Mouse (Mus musculus): ENCODE results near the gene Hal. TPM values are rescaled to one million over a fixed set of nuclear protein-coding genes. Genes with fewer than 3 reads are reported as not detected.
A peak's percentile ranks its signal among the peaks of the same experiment; 100 is the strongest.
"Not testable (repeated sequence)": the region's sequence is repeated elsewhere in the genome, so short reads cannot be mapped to it uniquely, and the experiment has no call there.

The Hal gene
- polyA plus RNA-seq, 1 experiment: 0.18 TPM

DNA sequence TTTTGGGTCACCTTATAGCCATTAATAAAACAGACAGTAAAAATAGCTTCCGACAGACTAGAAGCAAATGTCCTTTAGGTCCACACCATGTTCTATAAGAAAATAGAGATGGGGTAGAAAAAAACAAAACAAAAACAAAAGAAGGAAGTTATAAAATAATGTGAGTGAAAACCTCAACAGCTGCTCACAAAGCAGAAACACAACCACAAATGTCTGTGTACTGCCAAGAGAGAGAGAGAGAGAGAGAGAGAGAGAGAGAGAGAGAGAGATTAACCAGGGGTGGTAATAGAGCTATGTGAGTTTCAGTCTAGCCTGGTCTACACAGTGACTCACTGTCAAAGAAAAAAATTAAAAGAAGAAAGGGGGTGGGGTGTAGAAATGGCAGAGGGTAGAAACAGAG, 53.0 kb downstream of the Hal start:
- DNase-seq (ENCODE audit: low read depth): no peak
- no peak for TF ChIP-seq CTCF (IDR thresholded peaks at IDR 0.05; ENCODE audit: borderline replicate concordance, extremely low read depth, insufficient read depth, insufficient read length)
- no peak for TF ChIP-seq POLR2A (IDR thresholded peaks at IDR 0.05; ENCODE audit: borderline replicate concordance, extremely low read depth, insufficient read depth, insufficient read length, poor library complexity, severe bottlenecking)

DNA sequence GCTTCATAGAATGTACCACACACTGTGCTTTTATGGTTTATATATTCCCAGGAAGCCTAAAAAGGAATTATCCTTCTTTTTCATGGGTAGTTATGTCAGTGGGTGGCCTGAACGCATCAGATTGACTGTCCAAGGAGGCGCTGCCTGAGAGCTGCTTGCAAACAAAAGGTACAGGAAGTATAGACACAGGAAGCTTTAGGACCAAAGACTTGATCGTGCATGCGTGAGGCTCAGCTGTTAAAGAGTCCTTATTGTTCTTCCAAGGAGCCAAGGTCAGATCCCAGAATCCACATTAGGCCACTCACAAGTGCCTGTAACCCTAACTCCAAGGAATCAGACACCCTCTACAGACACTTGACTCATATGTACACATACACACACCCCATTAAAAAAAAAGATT, 53.8 kb downstream of the Hal start:
- TF ChIP-seq CTCF (IDR thresholded peaks at IDR 0.05; ENCODE audit: borderline replicate concordance, extremely low read depth, insufficient read depth, insufficient read length) (no peak), POLR2A (IDR thresholded peaks at IDR 0.05; ENCODE audit: borderline replicate concordance, extremely low read depth, insufficient read depth, insufficient read length, poor library complexity, severe bottlenecking) (no peak)
- peak; percentile 11 for DNase-seq (ENCODE audit: low read depth)

DNA sequence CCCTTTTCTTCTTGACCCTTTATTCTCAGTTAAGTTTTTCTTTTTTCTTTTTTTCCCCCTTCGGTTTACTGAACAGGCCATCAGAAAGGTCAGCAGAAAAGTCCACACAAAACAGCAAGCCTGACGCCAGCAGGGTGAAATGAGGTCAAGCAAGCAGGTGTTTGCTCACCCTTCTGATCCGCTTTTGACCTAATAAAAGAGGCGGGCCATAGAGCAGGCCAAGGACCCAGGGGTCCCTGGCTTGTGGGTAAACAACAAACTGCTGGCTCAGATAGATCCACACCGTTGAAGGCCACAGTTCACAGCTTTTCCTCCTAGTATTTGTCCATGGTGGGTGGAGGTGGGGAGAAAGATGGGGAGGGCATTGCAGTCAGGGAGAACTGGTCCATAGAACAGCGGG, 54.6 kb downstream of the Hal start:
- no peak for TF ChIP-seq POLR2A (IDR thresholded peaks at IDR 0.05; ENCODE audit: borderline replicate concordance, extremely low read depth, insufficient read depth, insufficient read length, poor library complexity, severe bottlenecking)
- TF ChIP-seq CTCF (IDR thresholded peaks at IDR 0.05; ENCODE audit: borderline replicate concordance, extremely low read depth, insufficient read depth, insufficient read length): no peak
- DNase-seq (ENCODE audit: low read depth): no peak

DNA sequence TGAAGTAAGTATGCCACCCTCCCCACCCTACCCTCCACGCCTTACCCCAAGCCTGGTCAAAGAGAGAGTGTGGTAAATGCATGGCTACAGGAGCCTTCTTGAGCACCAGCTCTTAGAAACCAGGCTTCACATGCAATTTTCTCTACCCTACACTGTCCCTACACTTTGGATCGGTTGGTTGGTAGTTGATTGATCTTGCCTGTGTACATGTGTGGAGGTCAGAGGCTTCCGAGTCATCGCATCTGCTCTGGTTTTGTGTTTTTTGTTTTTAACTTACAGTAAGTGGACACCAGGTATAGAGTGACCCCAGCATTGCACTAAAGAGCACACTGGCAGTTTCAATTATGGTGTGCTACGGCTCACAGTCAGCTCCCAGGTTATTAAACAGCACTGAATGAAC, 55.6 kb downstream of the Hal start:
- TF ChIP-seq CTCF (IDR thresholded peaks at IDR 0.05; ENCODE audit: borderline replicate concordance, extremely low read depth, insufficient read depth, insufficient read length) (no peak), POLR2A (IDR thresholded peaks at IDR 0.05; ENCODE audit: borderline replicate concordance, extremely low read depth, insufficient read depth, insufficient read length, poor library complexity, severe bottlenecking) (no peak)
- no peak for DNase-seq (ENCODE audit: low read depth)

DNA sequence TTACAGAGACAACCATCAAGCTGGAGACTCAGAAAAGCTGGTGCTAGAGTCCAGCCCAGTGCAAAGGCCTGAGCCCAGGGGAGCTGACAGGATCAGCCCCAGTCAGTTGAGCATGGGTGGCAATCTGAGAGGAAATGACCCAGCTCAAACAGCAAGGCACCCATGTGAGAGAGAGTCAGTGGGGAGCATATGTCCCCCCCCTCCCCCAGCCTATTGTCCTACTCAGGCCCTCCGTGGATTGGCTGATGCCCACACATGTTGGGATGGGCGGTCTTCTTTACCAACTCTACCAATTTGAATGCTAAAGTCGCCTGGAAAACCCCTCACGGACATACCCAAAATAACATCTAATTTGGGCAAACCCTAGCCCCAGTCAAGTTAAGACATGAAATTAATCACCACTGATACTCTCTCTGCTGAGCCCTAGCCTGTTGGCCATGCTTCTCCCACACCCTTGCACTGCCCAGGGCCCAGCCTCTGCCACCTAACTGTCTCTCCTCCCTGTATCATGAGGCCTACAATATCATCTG, 59.2 kb downstream of the Hal start:
- TF ChIP-seq CTCF (IDR thresholded peaks at IDR 0.05; ENCODE audit: borderline replicate concordance, extremely low read depth, insufficient read depth, insufficient read length): no peak
- TF ChIP-seq POLR2A (IDR thresholded peaks at IDR 0.05; ENCODE audit: borderline replicate concordance, extremely low read depth, insufficient read depth, insufficient read length, poor library complexity, severe bottlenecking): no peak
- DNase-seq (ENCODE audit: low read depth): no peak

DNA sequence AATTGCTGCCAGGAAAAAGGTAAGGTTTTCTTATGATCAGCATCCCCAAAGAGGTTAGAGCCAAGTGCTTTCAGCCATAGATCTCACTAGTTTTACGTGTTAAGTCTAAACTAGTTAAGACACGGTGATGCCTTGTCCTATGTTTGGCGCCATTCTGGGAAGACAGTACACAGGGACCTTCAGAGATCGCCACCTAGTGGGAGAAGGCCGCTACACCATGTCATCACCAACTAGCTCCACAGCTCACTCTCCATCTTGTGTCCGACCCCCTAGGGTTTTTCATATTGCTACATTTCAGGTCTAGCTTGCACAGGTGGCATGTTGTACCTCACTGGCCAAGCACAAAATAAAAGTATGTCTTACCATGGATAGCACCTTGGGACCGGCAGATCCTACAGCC, 60.4 kb downstream of the Hal start:
- TF ChIP-seq POLR2A (IDR thresholded peaks at IDR 0.05; ENCODE audit: borderline replicate concordance, extremely low read depth, insufficient read depth, insufficient read length, poor library complexity, severe bottlenecking): no peak
- TF ChIP-seq CTCF (IDR thresholded peaks at IDR 0.05; ENCODE audit: borderline replicate concordance, extremely low read depth, insufficient read depth, insufficient read length): peak; percentile 89
- peak; percentile 85 for DNase-seq (ENCODE audit: low read depth)

DNA sequence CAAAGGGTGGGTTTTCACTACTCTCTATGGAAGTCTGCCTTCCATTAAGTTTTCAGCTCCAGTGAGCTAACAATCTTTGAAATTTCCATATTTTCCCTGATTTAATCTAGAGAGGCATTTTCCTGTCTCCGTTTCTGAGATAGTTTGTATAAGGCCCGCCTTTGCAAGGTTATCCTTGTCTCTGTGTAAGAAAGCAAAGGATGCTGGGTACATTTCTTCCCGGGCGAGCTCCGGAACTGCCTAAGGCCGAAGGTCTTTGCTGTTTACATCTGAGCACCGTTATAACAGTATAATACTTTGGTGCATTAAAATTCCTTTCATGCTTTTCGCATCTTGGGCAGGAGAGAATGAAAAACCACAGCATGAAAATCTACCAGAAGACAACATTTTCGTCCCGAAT, 61.3 kb downstream of the Hal start:
- no peak for DNase-seq (ENCODE audit: low read depth)
- TF ChIP-seq POLR2A (IDR thresholded peaks at IDR 0.05; ENCODE audit: borderline replicate concordance, extremely low read depth, insufficient read depth, insufficient read length, poor library complexity, severe bottlenecking): no peak
- TF ChIP-seq CTCF (IDR thresholded peaks at IDR 0.05; ENCODE audit: borderline replicate concordance, extremely low read depth, insufficient read depth, insufficient read length): no peak

DNA sequence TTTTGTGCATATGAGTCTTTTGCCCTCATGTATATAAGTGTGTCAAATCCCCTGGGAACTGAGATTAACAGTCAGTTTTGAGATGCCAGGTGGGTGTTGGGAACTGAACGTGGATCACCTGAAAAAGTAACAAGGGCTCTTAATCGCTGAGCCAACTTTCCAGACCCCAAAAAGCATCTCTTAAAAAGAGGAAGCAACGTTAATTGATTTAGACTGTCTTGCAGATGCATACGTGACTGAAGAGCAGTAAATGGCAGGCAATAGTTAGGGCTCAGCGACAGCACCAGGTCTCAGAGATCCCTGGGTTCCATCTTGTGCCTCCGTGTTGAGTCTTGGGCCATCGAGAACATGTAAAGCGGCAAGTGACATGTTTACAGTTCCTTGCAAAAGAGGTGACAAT, 64.0 kb downstream of the Hal start:
- TF ChIP-seq CTCF (IDR thresholded peaks at IDR 0.05; ENCODE audit: borderline replicate concordance, extremely low read depth, insufficient read depth, insufficient read length) (no peak), POLR2A (IDR thresholded peaks at IDR 0.05; ENCODE audit: borderline replicate concordance, extremely low read depth, insufficient read depth, insufficient read length, poor library complexity, severe bottlenecking) (no peak)
- no peak for DNase-seq (ENCODE audit: low read depth)

DNA sequence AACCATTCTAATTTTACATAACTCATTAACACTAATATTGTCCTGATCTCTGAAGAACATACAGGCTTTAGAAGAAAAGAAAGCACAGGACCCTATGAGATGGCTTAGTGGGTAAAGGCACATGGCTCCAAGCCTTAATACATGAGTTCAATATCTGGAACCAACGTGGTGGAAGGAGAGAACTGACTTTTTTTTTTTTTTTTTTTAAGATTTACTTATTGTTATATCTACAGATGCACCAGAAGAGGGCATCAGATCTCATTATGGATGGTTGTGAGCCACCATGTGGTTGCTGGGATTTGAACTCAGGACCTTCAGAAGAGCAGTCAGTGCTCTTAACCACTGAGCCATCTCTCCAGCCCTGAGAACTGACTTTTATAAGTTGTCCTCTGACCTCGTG, 69.4 kb downstream of the Hal start:
- DNase-seq (ENCODE audit: low read depth): not testable (repeated sequence)

DNA sequence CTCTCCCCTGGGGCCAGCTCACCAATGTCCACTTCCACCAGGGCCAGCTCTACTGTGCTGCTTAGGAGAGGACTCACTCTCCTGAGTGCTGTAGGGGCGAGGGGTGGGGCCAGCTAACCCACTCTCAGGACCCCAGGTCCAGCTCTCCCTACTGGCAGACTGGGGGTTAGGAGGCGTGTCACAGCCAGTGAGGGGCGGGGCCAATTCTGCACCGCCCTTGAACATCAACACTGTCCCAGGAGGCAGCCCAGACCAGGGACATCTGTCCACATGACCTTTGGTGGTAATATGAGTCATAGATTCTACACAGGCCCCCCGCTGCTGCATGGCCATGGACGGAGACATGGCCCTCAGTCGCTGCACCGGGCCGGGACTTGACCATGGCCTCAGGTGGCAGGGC, 71.2 kb downstream of the Hal start:
- DNase-seq (ENCODE audit: low read depth): no peak
- no peak for TF ChIP-seq POLR2A (IDR thresholded peaks at IDR 0.05; ENCODE audit: borderline replicate concordance, extremely low read depth, insufficient read depth, insufficient read length, poor library complexity, severe bottlenecking)
- no peak for TF ChIP-seq CTCF (IDR thresholded peaks at IDR 0.05; ENCODE audit: borderline replicate concordance, extremely low read depth, insufficient read depth, insufficient read length)

DNA sequence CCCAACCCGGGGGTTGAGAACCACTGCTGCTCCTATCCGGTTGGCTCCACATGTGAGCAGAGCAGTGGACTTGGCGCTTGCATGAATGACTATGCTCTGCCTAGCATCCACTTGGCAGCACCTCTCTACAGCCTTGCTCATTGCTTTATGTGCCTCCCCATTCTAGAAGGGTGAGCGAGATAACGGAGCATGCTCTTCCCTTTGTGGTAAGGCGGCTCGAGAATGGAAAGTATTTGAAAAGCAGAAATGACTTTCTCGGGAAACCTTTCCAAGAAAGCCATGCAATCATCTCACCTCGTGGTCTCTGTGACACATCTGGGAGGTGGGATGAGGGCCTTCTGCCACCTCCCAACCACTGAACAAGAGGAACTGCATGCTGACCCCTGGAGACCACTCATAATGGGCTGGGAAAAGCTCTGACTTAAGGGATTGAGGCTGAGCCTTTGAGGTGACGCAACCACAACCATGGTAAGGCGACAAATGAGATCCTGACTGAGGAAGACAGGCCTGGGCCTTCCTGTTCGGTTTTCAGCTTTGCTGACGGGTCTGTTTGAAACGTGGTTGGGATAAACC, 76.0 kb downstream of the Hal start:
- TF ChIP-seq POLR2A (IDR thresholded peaks at IDR 0.05; ENCODE audit: borderline replicate concordance, extremely low read depth, insufficient read depth, insufficient read length, poor library complexity, severe bottlenecking) (no peak), CTCF (IDR thresholded peaks at IDR 0.05; ENCODE audit: borderline replicate concordance, extremely low read depth, insufficient read depth, insufficient read length) (no peak)
- no peak for DNase-seq (ENCODE audit: low read depth)

DNA sequence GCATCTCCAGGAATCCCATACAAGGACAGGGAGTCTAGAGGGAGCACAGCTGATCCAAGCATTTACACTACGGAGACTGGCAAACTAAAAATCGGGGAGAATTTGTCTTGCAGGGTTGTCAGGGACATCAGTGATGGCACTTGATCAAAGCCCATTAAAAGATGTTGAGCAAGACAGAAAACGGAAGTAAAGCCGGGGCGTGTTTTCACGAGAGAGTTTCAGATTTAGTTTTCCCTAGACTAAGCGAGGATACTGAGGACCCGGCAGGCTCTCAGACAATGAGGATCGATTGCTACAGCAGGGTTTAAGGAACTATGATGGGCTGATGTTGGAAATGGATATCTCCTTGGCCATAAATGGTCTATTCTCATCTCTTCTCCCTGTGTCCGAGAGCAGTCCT, 78.5 kb downstream of the Hal start:
- DNase-seq (ENCODE audit: low read depth): no peak
- TF ChIP-seq POLR2A (IDR thresholded peaks at IDR 0.05; ENCODE audit: borderline replicate concordance, extremely low read depth, insufficient read depth, insufficient read length, poor library complexity, severe bottlenecking): no peak
- TF ChIP-seq CTCF (IDR thresholded peaks at IDR 0.05; ENCODE audit: borderline replicate concordance, extremely low read depth, insufficient read depth, insufficient read length): no peak

All from brain, embryonic 14.5 days (tissue).